In genomic region chr9:22225581-22226388, GRCm38 (mm10) we compare ENCODE assay signal across 8 mouse cellular contexts. TPM values are rescaled to one million over a fixed set of nuclear protein-coding genes. Genes with fewer than 3 reads are reported as not detected.
A peak's percentile ranks its signal among the peaks of the same experiment; 100 is the strongest.
DNase-seq lines count a peak whose midpoint lies in the region; ATAC-seq lines count a peak whose summit lies in the region.

Gene Zfp809 (plus strand): TSS chr9:22225714.

- H3K27ac ChIP-seq in forebrain, embryonic 14.5 days (ENCODE audit: low read depth, low read length) = peak within 1 kb of the TSS; percentile 79
- H3K27ac ChIP-seq in neural tube, embryonic 15.5 days (replicated peaks) = peak within 1 kb of the TSS; percentile 89

- H3K9me3 ChIP-seq in forebrain, embryonic 14.5 days (replicated peaks; ENCODE audit: control insufficient read depth, low read length) = no peaks in the 10 kb centered on the region
- no peaks in the 10 kb centered on the region for H3K9me3 ChIP-seq in neural tube, embryonic 15.5 days (replicated peaks)

- no peaks in the 10 kb centered on the region for H3K4me1 ChIP-seq in forebrain, embryonic 14.5 days (ENCODE audit: control insufficient read depth, insufficient read depth, low read length)
- H3K4me1 ChIP-seq in neural tube, embryonic 15.5 days = peaks cover 5% of the 10 kb centered on the region

- H3K36me3 ChIP-seq in forebrain, embryonic 14.5 days (ENCODE audit: control insufficient read depth, insufficient read depth, low read length) = no peaks in the 10 kb centered on the region
- H3K36me3 ChIP-seq in neural tube, embryonic 15.5 days = no peaks in the 10 kb centered on the region

- peak within 1 kb of the TSS; percentile 73 for H3K9ac ChIP-seq in forebrain, embryonic 14.5 days (ENCODE audit: low read length)
- H3K9ac ChIP-seq in neural tube, embryonic 15.5 days (replicated peaks) = peak within 1 kb of the TSS; percentile 74

- no peaks in the 10 kb centered on the region for H3K27me3 ChIP-seq in forebrain, embryonic 14.5 days (replicated peaks; ENCODE audit: control insufficient read depth, insufficient read depth, low read length)
- H3K27me3 ChIP-seq in neural tube, embryonic 15.5 days (replicated peaks) = no peaks in the 10 kb centered on the region

- H3K4me3 ChIP-seq in forebrain, embryonic 14.5 days (ENCODE audit: low read depth, low read length) = peak within 1 kb of the TSS; percentile 69
- H3K4me3 ChIP-seq in neural tube, embryonic 15.5 days (replicated peaks) = peak within 1 kb of the TSS; percentile 85

- 2% methylated on average over 35 of the region's 35 CpGs for WGBS in forebrain, embryonic 14.5 days
- WGBS in neural tube, embryonic 15.5 days = 2% methylated on average over 35 of the region's 35 CpGs

- DNase-seq in ES-CJ7 (ENCODE audit: low read depth, low spot score) = peak; percentile 100
- DNase-seq in cerebellum, adult 11 months = peak; percentile 98
- DNase-seq in forebrain, embryonic 14.5 days (ENCODE audit: low spot score) = peak; percentile 98
- DNase-seq in heart, postnatal 14 days = peak; percentile 99 to 100
- DNase-seq in layer of hippocampus, adult 11-12 months (ENCODE audit: low spot score) = peak; percentile 100
- DNase-seq in lung, adult 18-20 months = peak; percentile 99 to 100
- DNase-seq in testis, postnatal 14 days (ENCODE audit: low spot score) = peak; percentile 97

- H3K4me2 ChIP-seq in forebrain, embryonic 14.5 days (ENCODE audit: low read length) = peak within 1 kb of the TSS; percentile 70
- H3K4me2 ChIP-seq in neural tube, embryonic 15.5 days = peak within 1 kb of the TSS; percentile 63

- peak; percentile 99 for ATAC-seq in forebrain, embryonic 14.5 days
- peak; percentile 99 for ATAC-seq in neural tube, embryonic 15.5 days (ENCODE audit: low FRiP score)

- intact Hi-C loops in heart, postnatal 14 days (cut with DNase I) = loop anchor here (2.0 to 5.0 kb wide), 2 partner anchors 69 to 162 kb away; partner anchors contain the start of genes Anln and Pigyl

RNA-seq across cellular contexts. Expression of gene Zfp809, which starts in this region (rescaled TPM):
- polyA plus RNA-seq in forebrain, embryonic 14.5 days (2014; fragmentation: Nextera tagmentation; extraction: Ambion mirVana) = 8.9 and 12.9 TPM in 2 replicates
- total RNA-seq in heart, postnatal 14 days (2021) = 10 to 100 TPM; 40.2 to 40.8 TPM
- 8.8 and 14.0 TPM in 2 replicates for polyA plus RNA-seq in neural tube, embryonic 15.5 days (2015; fragmentation: Nextera tagmentation; extraction: Ambion mirVana)

Comparison
In these comparisons a context has a peak if more than half of its experiments do, and no peak if none do; other contexts are left out.
1. Peak in every context shown above with its lines: DNase-seq, ATAC-seq, H3K4me3 ChIP-seq and H3K27ac ChIP-seq.